Mouse (Mus musculus) heart, postnatal 25 days (tissue): ENCODE measurements around the gene Zdhhc18. TPM values are rescaled to one million over a fixed set of nuclear protein-coding genes. Genes with fewer than 3 reads are reported as not detected.

Experiments
- DNase-seq: peaks from one replicate; pipeline ENCODE4 v3.0.0; 2022; ENCODE audit warnings: low spot score
- intact Hi-C: fragments of 180-260 bp; cut with DNase I; formaldehyde crosslinking; loops from one replicate; pipeline ENCODE4 v1.15.1; 2025
- total RNA-seq, 2 experiments: library from RNA; stranded (reverse); gene quantifications; 2 replicates each; pipeline ENCODE4 v1.2.3; 2021

Gene Zdhhc18
- 10 to 100 TPM; 18.7 to 20.1 TPM for total RNA-seq

DNA sequence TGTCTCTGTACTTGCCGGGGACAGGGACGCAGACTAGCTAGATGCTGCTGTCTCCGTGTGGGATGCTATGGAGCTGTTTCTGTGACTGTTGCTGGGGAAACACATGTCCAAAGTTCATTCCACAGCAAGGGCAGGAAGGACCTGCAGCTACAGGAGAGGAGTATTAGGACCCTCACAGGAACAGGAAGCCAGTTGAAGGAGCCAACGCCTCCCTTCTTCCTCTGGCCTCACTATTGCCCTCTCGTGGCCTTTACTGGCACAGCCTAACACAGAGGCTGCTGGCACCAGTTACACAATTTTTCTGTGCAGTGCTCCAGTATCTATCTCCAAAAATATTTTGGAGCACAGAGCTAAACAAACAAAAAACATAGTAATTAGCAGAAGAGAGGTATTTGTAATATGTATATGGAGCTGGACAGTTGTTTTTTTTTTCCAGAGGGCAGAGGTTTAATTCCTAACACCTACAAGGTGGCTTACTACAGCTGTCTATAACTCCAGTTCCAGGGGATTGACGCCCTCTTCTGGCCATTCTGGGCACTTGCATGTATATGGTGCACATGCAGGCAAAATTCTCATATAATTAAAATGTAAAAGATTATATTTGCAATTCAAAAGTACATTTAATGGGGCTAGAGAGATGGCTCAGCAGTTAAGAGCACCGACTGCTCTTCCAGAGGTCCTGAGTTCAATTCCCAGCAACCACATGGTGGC, at the start of gene Zdhhc18:
Gene Zdhhc18, minus strand, starts transcription at position 166 of the 711 bp plus-strand sequence.
- intact Hi-C loops: loop anchor here (1.0 to 2.0 kb wide), 2 partner anchors 15 to 58 kb away; no protein-coding TSS in a partner anchor
- peak; percentile 68 for DNase-seq

DNA sequence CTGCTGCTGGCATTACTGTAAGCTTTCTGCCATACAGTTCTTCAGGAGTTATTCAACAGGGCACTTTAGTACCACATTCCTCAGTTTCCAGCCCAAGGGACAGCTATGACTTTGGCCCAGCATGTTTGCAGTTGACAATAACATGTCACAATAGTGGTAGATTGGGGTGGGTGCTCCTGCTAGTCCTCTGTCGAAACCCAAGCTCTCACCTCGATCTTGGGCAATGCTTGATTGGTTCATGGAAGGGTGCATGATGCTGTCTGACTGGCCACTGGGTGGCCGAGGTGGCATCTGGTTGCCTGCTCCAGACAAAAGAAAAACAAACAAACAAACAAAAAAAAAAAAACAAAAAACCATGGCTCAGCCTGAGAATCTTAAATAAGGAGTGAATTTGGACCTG, 45.4 kb upstream of the Zdhhc18 start:
- DNase-seq: no peak
- intact Hi-C loops: no loop called here

DNA sequence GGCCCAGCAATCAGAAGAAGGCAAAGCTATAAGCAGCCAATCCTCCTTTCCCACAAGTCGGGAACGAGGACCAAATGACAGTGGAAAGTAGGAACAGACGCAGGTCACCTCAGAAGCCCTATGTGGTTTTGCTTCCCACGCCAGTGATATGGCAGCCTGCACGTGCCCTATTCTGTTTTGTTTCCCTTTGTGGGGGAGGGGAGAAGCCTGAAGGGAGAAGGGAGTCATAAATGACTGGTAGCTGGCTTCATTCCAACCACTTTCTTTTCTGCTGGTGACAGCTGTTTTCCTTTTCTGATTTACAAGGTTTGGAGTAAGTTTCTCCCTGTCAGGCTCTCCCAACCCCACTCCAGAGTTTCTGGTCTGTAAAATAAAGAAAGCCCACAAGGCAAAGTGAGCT, 40.3 kb upstream of the Zdhhc18 start:
- no peak for DNase-seq
- intact Hi-C loops: no loop called here

DNA sequence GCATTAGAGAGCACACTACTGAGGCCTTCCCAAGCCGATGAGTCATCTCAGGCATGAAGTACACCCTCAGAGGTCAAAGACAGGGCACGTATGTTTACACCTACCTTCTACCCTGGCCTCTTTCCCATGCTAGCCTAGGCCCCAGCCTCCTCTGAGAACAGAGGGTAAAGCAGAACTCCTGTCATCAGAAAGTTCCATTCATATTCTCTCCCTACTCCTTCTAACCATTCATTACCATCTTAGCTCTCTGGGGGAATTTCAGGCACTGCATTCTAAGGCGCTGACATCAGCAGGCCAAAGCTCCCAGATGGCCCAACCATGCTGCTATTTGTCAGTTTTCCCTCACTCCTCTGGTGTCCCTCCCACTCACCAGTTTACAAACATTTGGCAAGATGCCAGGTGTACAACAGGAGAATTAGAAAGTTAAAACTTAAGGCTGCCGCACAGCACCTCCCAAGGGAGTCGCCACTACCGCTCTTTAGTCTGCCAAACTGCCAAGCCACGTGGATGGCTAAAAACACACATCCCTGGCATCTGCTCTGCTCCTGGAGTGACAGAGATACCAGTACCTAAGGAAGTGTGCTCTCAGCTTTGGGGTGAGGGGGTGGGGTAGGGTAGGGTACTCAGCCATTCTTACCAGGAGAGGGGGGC, 38.6 kb upstream of the Zdhhc18 start:
- no peak for DNase-seq
- intact Hi-C loops: loop anchor here (5.0 kb wide), 1 partner anchor 39 kb away; no protein-coding TSS in a partner anchor

DNA sequence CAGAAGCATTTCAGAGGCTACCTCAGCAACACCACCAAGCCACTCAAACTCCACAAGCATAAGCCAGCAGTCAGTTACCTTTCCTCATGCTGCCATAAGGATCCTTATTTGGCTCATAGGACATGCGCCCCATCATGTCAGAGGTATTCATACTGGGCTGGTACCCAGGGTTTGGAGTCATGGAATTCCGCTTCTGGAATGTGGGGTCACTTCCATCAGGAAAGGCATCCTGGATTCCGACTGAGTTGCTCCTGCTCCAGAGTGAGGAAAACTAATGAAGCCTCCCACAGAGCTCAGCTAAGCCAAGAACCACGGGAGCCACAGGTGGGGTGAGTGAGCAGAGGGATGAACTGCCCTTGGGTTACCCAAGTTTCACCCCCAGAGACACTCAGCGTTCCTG, 37.2 kb upstream of the Zdhhc18 start:
- intact Hi-C loops: loop anchor here (5.0 kb wide), 1 partner anchor 40 kb away; no protein-coding TSS in a partner anchor
- no peak for DNase-seq

DNA sequence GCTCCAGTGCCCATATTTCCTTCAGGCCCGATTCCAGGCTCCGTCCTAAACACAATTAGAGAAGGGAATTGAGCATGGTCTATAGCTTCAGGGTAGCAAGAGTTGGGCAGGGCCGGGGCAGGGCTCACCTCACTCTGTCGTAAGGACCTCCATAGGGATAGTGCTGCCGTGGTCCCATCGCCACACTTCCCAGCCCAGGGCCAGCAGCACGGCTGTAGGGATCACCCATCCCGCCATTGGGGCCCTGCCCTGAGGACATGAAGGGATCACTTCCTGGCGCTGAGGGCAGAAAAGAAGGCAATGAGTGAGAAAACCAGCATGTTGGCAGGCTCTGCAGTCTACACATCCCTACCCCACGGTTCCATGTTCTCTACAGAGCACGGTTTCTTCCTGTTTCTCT, 36.6 kb upstream of the Zdhhc18 start:
- intact Hi-C loops: loop anchor here (5.0 kb wide), 1 partner anchor 41 kb away; no protein-coding TSS in a partner anchor
- DNase-seq: no peak

DNA sequence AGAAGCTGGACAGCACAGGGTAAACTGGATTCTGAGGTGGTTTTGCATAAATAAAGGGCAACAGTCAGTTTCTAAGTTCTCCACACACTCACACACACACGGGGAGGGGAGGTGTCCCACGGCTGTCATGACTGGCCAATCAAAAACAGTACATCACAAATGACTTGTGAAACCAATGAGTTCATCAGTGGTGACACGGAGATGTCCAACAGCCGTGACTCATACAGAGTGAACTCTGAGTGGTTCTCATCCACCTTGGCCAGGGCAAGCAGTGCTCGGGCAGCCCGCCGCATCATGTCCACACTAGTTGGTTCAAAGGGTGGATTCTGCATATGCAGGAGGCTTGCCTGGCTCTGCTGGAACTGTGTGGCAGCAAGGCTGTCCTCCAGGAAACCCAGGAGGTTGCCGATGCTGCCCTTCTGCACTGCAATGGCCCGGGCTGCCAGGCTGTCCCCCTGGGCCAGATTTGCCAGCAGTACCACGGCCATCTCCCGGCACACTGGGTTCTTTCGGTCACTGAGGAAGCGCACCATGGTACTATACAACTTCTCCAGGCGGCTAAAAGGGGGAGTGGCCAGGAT, 30.3 kb upstream of the Zdhhc18 start:
- intact Hi-C loops: no loop called here
- no peak for DNase-seq

DNA sequence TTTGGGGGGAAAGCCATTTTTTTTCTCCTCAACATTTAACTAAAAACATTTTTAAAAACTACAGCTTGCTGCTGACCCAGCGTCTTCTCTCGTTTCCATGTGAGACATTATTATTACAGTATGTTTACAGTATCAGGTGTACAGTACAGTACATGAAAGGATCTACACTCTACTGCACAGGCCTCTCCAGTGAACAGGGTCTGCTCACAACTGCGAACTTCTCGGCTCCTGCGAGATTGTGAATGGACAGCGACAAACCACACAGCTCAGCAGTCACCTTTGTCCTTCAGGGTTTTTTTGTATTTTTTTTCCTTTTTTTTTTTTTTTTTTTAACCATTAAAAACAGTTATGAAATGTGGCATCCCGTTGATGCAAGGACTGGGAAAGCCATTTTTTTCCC, 29.7 kb upstream of the Zdhhc18 start:
- no peak for DNase-seq
- intact Hi-C loops: no loop called here

DNA sequence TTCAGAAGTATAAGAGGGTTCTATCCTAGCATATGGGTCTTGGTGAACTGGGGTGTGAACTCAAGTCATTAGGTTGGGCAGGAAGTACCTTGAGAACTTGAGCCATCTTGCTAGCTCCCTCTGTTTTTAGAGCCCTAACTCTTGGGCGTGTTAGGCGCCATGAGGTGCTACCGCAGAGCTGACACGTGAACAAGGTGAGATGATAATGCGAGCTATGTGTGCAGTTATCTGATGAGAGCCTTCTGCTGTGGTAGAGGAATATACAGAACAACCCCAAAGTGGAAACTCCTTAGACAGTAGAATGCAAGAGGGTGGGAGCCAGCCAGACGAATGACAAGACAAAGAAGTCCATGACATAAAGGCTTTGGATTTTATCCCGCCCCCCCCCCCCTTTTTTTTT, 27.3 kb upstream of the Zdhhc18 start:
- no peak for DNase-seq
- intact Hi-C loops: no loop called here

DNA sequence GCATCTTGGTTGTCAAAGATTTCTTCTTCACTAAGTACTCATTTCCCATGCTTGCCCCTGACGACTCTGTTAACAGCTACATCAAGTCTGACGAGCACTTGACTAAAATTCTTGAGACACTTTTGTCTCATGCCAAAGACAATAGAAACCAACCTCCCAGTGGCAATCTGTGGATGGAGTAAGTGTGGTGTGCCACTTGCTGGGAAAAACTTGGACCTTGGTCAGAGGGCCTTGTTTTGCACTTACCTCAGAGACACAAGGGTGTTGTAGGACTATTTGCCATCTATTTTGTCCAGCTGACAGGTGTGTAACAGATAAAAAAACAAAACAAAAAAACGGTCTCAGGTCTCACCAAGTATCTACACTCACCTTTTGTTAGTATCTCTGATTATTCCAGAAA, 26.2 kb upstream of the Zdhhc18 start:
- intact Hi-C loops: no loop called here
- DNase-seq: no peak

DNA sequence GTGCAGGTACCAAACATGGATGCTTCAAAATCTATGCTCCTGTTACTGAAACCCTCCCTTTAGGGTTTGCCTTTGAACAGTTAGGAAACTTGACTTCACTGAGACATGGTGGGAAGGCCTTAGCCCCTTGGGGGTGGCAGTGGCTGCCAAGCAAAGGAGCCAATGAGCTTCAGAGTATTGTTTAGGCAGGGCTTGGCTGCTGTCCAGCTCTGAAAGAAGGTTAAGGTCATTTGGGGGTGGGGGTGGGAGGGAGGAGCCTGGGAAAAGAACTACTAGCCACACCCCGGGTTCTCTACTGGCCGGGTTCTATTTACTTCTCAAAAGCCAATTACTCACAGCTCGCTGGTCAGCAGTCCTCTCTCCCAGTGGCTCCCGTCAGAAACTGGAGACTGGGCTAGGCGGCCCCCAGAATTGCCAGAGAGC, 25.7 kb upstream of the Zdhhc18 start:
- peak; percentile 34 for DNase-seq
- intact Hi-C loops: loop anchor here (2.0 kb wide), 1 partner anchor 31 kb away; no protein-coding TSS in a partner anchor

DNA sequence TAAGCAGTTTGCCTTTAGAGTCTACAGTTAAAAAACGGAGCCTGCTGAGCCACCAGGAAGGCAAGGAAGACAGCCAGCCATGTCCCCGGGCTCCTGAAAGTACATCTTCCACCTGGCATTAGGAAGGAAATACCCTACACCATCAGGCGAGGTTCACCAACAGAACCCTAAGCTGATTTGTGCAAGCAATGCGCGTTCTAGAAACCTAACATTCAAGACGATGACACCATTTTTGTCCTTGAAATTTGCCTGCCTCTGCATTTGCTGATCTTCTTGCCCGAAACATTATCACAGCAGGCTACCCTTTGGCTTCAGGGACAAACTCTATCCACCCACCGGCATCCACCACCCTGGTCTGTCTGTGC, 24.4 kb upstream of the Zdhhc18 start:
- intact Hi-C loops: loop anchor here (2.0 to 5.0 kb wide), 2 partner anchors 32 to 238 kb away; no protein-coding TSS in a partner anchor
- DNase-seq: no peak

DNA sequence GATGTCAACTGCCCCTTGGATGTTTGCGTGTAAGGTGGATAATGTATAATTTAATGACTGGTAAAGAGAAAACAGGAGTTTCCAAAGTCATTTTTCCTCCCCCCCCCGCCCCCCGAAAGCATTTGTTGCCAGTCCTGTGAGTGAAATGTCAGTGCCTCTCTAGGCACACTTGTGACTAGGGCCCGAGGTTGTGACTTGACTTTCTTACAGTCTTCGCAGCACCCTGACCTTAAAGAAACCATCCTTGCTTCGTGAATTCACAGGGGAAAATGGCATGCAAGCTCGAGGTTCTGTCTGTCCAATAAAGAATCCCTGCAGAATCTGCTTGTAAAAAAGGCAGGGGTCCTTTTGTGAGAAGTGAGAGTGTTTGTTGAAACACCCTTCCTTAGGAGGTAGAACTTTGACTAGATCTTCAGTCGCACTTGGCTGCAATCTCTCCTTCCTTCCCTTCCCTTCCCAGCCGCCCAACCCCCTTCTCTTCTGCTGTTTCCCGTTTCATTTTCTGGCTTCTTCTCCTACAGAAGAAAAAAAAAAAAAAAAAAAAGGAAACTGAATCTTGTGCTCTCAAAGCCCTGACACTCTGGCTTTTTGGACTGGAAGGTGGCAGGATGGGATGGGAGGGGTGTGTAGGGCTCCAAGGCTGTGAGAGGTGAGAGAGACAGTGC, 23.8 kb upstream of the Zdhhc18 start:
- no peak for DNase-seq
- intact Hi-C loops: loop anchor here (2.0 to 5.0 kb wide), 2 partner anchors 33 to 239 kb away; no protein-coding TSS in a partner anchor

DNA sequence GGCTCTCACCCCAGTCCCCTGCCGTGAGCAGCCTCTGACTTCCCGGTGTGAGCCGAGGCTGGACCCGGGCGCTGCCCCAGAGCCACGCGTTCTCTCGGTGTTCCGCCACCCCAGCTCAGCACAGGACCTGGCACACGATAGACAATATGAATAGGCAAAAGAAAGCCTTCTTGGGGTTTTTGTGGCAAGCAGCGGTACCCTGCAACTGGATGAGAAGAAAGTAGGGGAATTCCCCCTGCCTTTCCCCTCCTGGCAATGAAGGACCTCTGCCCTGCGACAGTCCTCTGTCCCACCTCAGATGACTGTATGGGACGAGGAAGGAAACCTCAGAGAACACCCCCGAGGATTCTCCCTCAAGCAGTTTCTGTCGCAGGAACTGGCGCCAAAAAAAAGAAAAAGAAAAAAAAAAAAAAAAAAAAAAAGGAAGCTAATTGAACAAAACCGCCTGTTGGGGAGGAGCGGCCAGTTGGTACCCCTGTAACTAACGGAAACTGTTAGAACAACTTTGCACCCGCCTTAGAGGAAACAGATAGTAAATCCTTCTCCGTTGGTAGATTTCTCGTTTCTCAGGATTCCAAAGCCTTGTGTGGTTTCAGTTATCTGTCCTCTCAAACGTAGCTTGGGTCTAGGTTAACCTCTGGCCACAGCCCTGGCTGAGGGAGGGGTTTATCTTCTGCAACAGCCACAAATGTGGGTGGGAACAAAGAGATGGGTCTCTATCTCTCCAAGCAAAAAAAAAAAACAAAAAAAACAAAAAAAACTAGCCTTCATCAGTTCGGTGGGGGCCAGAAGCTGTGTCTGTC, 23.1 kb upstream of the Zdhhc18 start:
- intact Hi-C loops: loop anchor here (1.0 to 5.0 kb wide), 3 partner anchors 56 to 239 kb away; partner anchors contain the start of gene Arid1a
- peak; percentile 30 for DNase-seq

DNA sequence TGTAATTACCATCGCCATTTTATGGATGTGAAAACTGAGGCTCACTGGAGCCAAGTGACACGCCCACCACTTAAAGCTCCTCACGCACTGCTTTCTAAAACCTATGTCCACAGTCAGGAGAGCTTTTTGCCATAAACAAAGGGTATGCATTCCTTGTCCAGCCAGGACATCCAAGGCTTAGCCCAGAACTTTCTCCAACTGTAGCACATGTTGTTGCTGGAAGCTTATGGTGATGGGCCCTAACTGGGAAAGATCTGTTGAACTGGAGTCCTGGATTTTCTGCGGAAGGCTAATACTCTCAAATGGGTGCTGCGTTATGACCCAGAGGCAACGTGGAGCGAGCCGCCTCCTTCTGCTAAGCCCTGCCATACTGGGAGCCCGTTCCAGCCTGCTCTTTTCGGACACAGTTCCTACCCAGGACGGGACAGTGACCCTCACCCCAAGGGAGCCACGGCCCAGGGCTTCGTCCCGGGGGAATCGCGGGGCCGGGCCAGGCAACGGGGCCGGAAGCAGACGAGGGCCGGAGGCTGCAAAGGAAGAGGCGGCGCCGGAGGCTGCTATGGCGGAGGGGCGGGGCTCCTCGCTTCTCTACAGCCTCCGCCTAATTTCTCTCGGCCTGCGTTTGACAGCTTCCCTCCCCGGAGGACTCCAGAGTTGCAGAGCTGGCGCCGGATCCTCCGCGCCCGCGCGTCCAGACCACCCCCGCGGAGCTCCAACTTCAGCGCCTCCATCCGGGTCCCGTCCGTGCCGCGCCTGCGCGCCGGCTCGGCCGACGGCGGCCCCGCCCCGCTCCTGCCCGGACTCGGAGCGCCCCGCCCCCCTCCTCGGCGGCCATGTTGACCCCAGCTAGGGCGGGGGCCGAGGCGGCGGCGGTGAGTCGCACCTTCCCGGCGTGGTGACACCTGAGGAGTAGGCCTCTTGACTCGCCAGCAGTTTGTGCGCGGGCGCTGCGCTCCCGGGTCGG, 22.2 kb upstream of the Zdhhc18 start, which contains the start of gene Pigv:
Gene Pigv, minus strand, starts transcription at position 767 of the 964 bp plus-strand sequence.
- intact Hi-C loops: loop anchor here (1.0 to 5.0 kb wide), 5 partner anchors 57 to 240 kb away; partner anchors contain the start of gene Arid1a
- DNase-seq: peak; percentile 86

DNA sequence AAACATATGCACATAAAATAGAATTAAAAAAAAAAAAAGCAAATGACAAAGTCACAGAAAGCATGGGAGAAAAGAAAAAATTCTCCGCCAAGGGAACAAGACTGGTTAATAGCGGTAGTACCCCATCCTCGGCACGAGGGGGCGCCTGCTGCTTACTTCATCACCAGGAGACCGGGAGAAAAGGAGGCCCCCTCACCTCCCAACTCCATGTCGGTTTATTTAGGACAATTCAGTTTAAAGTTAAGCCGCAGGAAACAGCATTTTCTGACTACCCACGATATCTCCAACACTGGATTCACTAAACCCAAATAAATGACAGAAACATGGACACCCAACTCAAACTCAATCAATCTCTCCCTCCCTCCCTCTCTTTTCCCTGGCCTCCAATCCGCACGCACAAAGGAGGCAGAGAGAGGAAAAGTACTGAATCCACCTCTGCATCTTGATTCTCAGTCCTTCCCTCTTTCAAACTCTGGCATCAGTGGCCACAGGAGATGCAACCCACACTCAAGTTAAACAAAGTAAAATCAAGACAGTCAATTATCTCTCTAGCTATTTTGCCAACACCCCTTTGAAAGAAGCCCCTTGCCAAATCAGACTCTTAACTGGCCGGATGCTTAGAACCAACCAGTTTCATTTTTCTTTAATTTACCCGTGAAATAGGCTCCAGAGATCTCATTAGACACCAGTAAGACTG, 21.4 kb upstream of the Zdhhc18 start:
- intact Hi-C loops: loop anchor here (1.0 to 5.0 kb wide), 3 partner anchors 103 to 241 kb away; no protein-coding TSS in a partner anchor
- peak; percentile 70 for DNase-seq

DNA sequence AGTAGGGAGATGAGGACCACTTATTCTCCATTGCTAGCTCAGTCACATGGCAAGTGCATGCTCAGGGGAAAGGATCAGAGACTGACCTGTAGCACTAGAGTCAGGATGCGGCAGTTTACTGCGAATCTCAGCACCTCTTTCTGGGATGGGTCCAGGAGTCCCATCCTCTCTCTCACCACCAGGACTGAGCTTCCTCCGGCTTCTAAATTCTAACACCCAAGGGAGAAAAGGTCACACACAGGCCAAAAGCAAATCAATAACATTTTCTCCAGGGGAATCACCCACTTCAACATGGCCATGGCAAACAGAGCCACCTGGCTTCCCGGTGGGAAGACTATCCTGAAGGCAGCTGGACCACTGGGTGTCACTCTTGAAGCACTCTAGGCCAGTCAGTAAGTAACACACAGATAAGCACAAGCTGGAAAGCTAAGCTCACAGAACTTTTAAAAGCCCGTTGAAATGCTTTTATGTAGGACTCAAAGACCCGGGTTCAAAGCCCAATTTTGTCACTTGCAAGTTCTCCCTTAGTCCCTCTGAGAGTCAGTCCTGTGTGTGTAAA, 19.8 kb upstream of the Zdhhc18 start:
- DNase-seq: no peak
- intact Hi-C loops: loop anchor here (2.0 to 5.0 kb wide), 2 partner anchors 105 to 243 kb away; no protein-coding TSS in a partner anchor
